Mouse (Mus musculus) olfactory bulb, adult 2 months (tissue): ENCODE measurements around the gene Brsk1.

ENCODE experiments used
- CTCF ChIP-seq: fragments of 200-500 bp; IDR thresholded peaks from 2 replicates; pipeline ENCODE4 v1.5.1; 2012; ENCODE audit warnings: low read depth, mild to moderate bottlenecking, low read length, moderate library complexity; ENCODE audit not compliant: insufficient read depth
- POLR2A ChIP-seq: fragments of 200-500 bp; IDR thresholded peaks from 2 replicates; pipeline ENCODE4 v1.6.1; 2012; ENCODE audit warnings: mild to moderate bottlenecking, low read depth, low read length, moderate library complexity; ENCODE audit not compliant: insufficient read depth

DNA sequence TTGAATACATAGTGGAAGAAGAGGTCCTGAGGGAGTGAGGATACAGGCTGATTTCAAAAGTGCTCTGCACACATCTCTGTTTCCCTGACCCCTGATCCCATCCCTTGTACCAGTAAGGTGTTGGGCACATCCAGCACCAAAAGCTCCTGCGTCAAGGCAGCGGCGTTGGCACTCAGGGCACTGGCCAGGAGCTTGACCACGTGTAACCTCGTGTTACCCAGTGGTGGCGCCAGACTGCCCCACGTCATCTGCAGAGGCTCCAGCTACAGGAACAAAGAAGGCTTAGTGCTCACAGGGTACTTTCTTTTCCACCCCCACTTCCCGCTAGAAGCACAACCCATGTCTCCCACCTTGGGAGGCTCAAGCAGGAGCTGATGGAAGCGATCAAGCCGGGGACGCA, 49.2 kb upstream of the Brsk1 start:
- TF ChIP-seq CTCF = no peak
- TF ChIP-seq POLR2A = no peak
